Mouse (Mus musculus) central nervous system, embryonic 11.5 days (tissue): ENCODE measurements around the gene Dact3. TPM values are rescaled to one million over a fixed set of nuclear protein-coding genes. Genes with fewer than 3 reads are reported as not detected.

Experiments used
- polyA plus RNA-seq: library from polyadenylated mRNA; depleted of rRNA; stranded (reverse); fragments of >200 nt; gene quantifications from 2 replicates; pipeline ENCODE4 v1.2.3, GENCODE M21; 2012; rRNA removed

Dact3 gene
- polyA plus RNA-seq = 40.8 and 52.2 TPM in 2 replicates

DNA sequence AGATGAGACGGTGACA, at the start of gene Dact3:
Gene Dact3 (plus strand): TSS at position 8 of the 16 bp plus-strand sequence.

DNA sequence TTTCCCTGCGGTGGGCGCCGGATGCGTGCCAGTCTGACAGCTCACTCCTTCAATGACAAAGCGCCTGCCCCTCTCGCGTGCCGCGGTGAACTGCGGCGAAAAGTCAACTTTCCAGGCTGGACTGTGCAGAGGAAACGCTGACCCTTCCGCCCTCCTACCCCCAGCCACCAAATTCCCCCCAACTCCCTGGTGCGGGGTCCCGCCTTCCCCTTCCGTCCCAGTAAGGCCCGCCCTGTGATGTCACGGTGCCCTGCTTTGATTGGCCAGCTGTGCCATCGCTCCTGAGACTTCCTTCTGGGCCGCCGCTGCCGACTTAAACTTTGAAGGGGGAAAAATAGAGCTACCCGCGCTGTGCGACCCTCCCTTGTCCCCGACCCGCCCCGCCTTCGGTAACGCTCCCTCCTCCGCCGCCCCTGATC, 32.5 kb upstream of the Dact3 start, which contains the start of gene Prkd2:
Gene Prkd2 (plus strand): TSS at position 258 of the 419 bp plus-strand sequence.

GRCm38 (mm10) chr7:16891641-16892351, 16.7 kb downstream of the Dact3 start, which contains the start of gene Gng8:
Gene Gng8 (plus strand): TSS chr7:16891786.

GRCm38 (mm10) chr7:16906281-16906680, 31.2 kb downstream of the Dact3 start, which contains the start of gene Ptgir:
Gene Ptgir (plus strand): TSS chr7:16906490.

DNA sequence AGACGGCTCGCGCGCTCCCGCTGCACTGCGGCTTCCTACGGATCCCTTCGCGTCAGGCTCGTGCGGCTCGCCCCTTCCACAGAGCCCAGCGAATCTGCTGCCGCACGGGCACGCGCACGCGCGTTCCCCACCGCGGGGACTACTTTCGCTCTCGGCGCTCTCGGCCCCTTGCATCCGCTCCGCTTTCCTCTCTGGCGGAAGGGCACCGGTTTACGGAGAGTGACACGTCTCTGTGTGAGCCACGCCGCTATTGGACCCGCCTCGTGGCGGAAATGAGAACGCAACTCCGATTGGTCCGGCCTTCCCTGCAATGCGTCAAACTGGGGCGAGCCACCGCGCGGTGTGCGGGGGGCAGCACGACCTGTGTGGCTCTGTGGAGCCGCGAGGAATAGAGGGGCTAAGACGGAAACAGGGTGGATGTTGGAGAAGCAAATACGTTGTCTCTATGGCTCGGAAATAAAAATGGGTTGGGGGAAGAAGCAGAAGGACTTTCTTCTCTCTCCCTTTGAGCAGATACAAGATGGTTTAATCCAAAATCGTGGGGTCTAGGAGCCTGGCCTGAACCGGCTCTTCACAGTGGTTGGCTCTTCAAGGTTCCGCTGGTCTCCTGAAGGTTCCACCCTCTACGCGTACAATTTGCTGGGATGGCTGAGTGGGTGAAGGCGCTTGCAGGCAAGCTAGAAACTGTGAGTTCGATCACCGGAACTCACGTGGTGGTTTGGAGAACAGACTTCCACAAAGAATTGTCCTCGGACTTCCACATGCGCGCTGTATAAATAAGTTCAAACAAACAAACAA, 49.1 kb downstream of the Dact3 start, which contains the start of gene Calm3:
Gene Calm3 (minus strand): TSS at position 78 of the 798 bp plus-strand sequence.

Other genes with a start within 250 kb of the Dact3 start
- gene Ceacam15, start 199.6 kb upstream of the Dact3 start, polyA plus RNA-seq = not detected in 2 replicates
- gene Ceacam9, start 153.4 kb upstream of the Dact3 start, polyA plus RNA-seq = not detected in 2 replicates
- 256 and 284 TPM in 2 replicates for gene Ap2s1, start 136.9 kb upstream of the Dact3 start, polyA plus RNA-seq
- gene Slc1a5, start 94.0 kb upstream of the Dact3 start, polyA plus RNA-seq = 61.6 and 64.9 TPM in 2 replicates
- gene Strn4, start 59.4 kb upstream of the Dact3 start, polyA plus RNA-seq = 177 and 182 TPM in 2 replicates
- 29.3 and 35.3 TPM in 2 replicates for gene Fkrp, start 58.6 kb upstream of the Dact3 start, polyA plus RNA-seq
- 17.6 and 18.1 TPM in 2 replicates for gene Prkd2, start 32.4 kb upstream of the Dact3 start, polyA plus RNA-seq
- 33.1 and 38.4 TPM in 2 replicates for gene Gng8, start 16.5 kb downstream of the Dact3 start, polyA plus RNA-seq
- gene Ptgir, start 31.2 kb downstream of the Dact3 start, polyA plus RNA-seq = 0.94 and 1.0 TPM in 2 replicates
- gene Calm3, start 48.8 kb downstream of the Dact3 start, polyA plus RNA-seq = 330 and 348 TPM in 2 replicates
- 10.3 and 15.8 TPM in 2 replicates for gene Pnmal2, start 69.4 kb downstream of the Dact3 start, polyA plus RNA-seq
- gene Pnmal1, start 84.4 kb downstream of the Dact3 start, polyA plus RNA-seq = 7.1 and 14.8 TPM in 2 replicates
- 3.1 and 4.9 TPM in 2 replicates for gene Gm42372, start 107.8 kb downstream of the Dact3 start, polyA plus RNA-seq
- gene Ccdc8, start 117.4 kb downstream of the Dact3 start, polyA plus RNA-seq = 16.4 and 22.4 TPM in 2 replicates
- gene Ppp5c, start 152.6 kb downstream of the Dact3 start, polyA plus RNA-seq = 128 and 142 TPM in 2 replicates
- 5.5 and 10.6 TPM in 2 replicates for gene Hif3a, start 187.1 kb downstream of the Dact3 start, polyA plus RNA-seq
- gene Psg16, start 198.7 kb downstream of the Dact3 start, polyA plus RNA-seq = 0.18 and 0.27 TPM in 2 replicates